Mouse (Mus musculus) hindbrain, embryonic 13.5 days (tissue): ENCODE data around the gene Slc35c1. TPM values are rescaled to one million over a fixed set of nuclear protein-coding genes. Genes with fewer than 3 reads are reported as not detected.
"Not testable (repeated sequence)": the region's sequence is repeated elsewhere in the genome, so short reads cannot be mapped to it uniquely, and the experiment has no call there.

ENCODE experiments used
- ATAC-seq: fragments of 200-750 bp; cut with Nextera tagmentation; 2 replicates; pipeline ENCODE4 v1.8.0; 2017; ENCODE audit warnings: moderate TSS enrichment; ENCODE audit not compliant: low FRiP score
- H3K27ac ChIP-seq: fragments of 300-500 bp; sonication (generic); 2 replicates; pipeline ENCODE4 v1.5.1; 2015; ENCODE audit warnings: inconsistent platforms, mild to moderate bottlenecking, moderate library complexity
- H3K27me3 ChIP-seq: fragments of 300-500 bp; sonication (generic); 2 replicates; pipeline ENCODE4 v1.6.1; 2015; ENCODE audit warnings: mild to moderate bottlenecking, inconsistent platforms
- H3K36me3 ChIP-seq: fragments of 300-500 bp; sonication (generic); 2 replicates; pipeline ENCODE4 v1.6.1; 2015; ENCODE audit warnings: mild to moderate bottlenecking, inconsistent platforms
- H3K4me1 ChIP-seq: fragments of 300-500 bp; sonication (generic); replicated peaks from 2 replicates; pipeline ENCODE4 v1.6.1; 2015; ENCODE audit warnings: inconsistent platforms
- H3K4me2 ChIP-seq: fragments of 300-500 bp; sonication (generic); 2 replicates; pipeline ENCODE4 v1.6.1; 2015; ENCODE audit warnings: inconsistent platforms, mild to moderate bottlenecking, moderate library complexity
- H3K4me3 ChIP-seq: fragments of 300-500 bp; sonication (generic); 2 replicates; pipeline ENCODE4 v1.5.1; 2015; ENCODE audit warnings: mild to moderate bottlenecking, inconsistent platforms
- H3K9ac ChIP-seq: fragments of 300-500 bp; sonication (generic); 2 replicates; pipeline ENCODE4 v1.6.1; 2015; ENCODE audit warnings: mild to moderate bottlenecking, inconsistent platforms
- H3K9me3 ChIP-seq: fragments of 300-500 bp; sonication (generic); 2 replicates; pipeline ENCODE4 v1.6.1; 2016; ENCODE audit warnings: inconsistent platforms
- WGBS: fragments of 180-500 bp; shearing (Covaris S2); methylation state at CpG from one replicate; pipeline ENCODE4 v1.1.7; 2015; 5-methylcytosine and 5-hydroxymethylcytosine counted together
- polyA plus RNA-seq: library from polyadenylated mRNA; unstranded; fragments of >200 nt; fragmentation: Nextera tagmentation; extraction: Ambion mirVana; gene quantifications from 2 replicates; pipeline ENCODE4 v1.2.1, GENCODE M21; 2015

Gene Slc35c1
- polyA plus RNA-seq, 1 experiment from 2014 or later: 10.5 TPM

GRCm38 (mm10) chr2:92486911-92487310, 26.6 kb upstream of the Slc35c1 start:
- WGBS: 56% methylated on average over 2 of the region's 2 CpGs
- no peak for ATAC-seq

GRCm38 (mm10) chr2:92486403-92486802, 26.1 kb upstream of the Slc35c1 start:
- Histone ChIP-seq H3K27ac (no peak overlapping the region), H3K36me3 (no peaks in the 10 kb centered on the region), H3K27me3 (peaks cover 43% of the 10 kb centered on the region), H3K4me2 (peak overlapping the region; percentile 13; the same call in 1 of the 2 replicates), H3K9me3 (no peaks in the 10 kb centered on the region), H3K4me1 (peaks cover 21% of the 10 kb centered on the region), H3K9ac (no peak overlapping the region), H3K4me3 (no peak overlapping the region)
- 2% methylated on average over 11 of the region's 11 CpGs for WGBS
- no peak for ATAC-seq

More at GRCm38 (mm10) chr2:92486911-92487310, 26.6 kb upstream of the Slc35c1 start:
- Histone ChIP-seq H3K27ac (no peak overlapping the region), H3K9me3 (no peaks in the 10 kb centered on the region), H3K4me1 (peaks cover 24% of the 10 kb centered on the region), H3K27me3 (peaks cover 41% of the 10 kb centered on the region), H3K4me2 (no peak overlapping the region), H3K4me3 (no peak overlapping the region), H3K36me3 (no peaks in the 10 kb centered on the region), H3K9ac (no peak overlapping the region)

- H3K36me3 ChIP-seq: no peaks in the 10 kb centered on the region
- H3K4me2 ChIP-seq: peak overlapping the region; percentile 13; the same call in 1 of the 2 replicates
These were observed 25.4 kb upstream of the Slc35c1 start for GRCm38 (mm10) chr2:92485640-92486295.

GRCm38 (mm10) chr2:92484256-92485025, 24.1 kb upstream of the Slc35c1 start:
- ATAC-seq: no peak
- Histone ChIP-seq H3K36me3 (no peaks in the 10 kb centered on the region), H3K27ac (no peak overlapping the region), H3K4me3 (peak overlapping the region; percentile 11; the same call in 1 of the 2 replicates), H3K4me2 (peak overlapping the region; percentile 38), H3K4me1 (peaks cover 21% of the 10 kb centered on the region), H3K27me3 (peaks cover 43% of the 10 kb centered on the region), H3K9ac (no peak overlapping the region), H3K9me3 (no peaks in the 10 kb centered on the region)
- WGBS: 38% methylated on average over 23 of the region's 23 CpGs

More at GRCm38 (mm10) chr2:92485640-92486295, 25.4 kb upstream of the Slc35c1 start:
- ATAC-seq: peak; percentile 47
- Histone ChIP-seq H3K4me3 (no peak overlapping the region), H3K9me3 (no peaks in the 10 kb centered on the region), H3K27ac (no peak overlapping the region), H3K9ac (no peak overlapping the region), H3K4me1 (peaks cover 21% of the 10 kb centered on the region), H3K27me3 (peaks cover 43% of the 10 kb centered on the region)
- 8% methylated on average over 15 of the region's 15 CpGs for WGBS

GRCm38 (mm10) chr2:92483505-92483904, 23.2 kb upstream of the Slc35c1 start:
- no peak for ATAC-seq

GRCm38 (mm10) chr2:92482551-92482950, 22.2 kb upstream of the Slc35c1 start:
- Histone ChIP-seq H3K27me3 (peaks cover 43% of the 10 kb centered on the region), H3K4me3 (no peak overlapping the region), H3K4me1 (peaks cover 21% of the 10 kb centered on the region), H3K9ac (no peak overlapping the region), H3K27ac (no peak overlapping the region), H3K36me3 (no peaks in the 10 kb centered on the region), H3K4me2 (no peak overlapping the region), H3K9me3 (no peaks in the 10 kb centered on the region)
- no peak for ATAC-seq
- WGBS: 68% methylated on average over 1 of the region's 1 CpGs

More at GRCm38 (mm10) chr2:92483505-92483904, 23.2 kb upstream of the Slc35c1 start:
- Histone ChIP-seq H3K9ac (no peak overlapping the region), H3K27me3 (peaks cover 43% of the 10 kb centered on the region), H3K36me3 (no peaks in the 10 kb centered on the region), H3K9me3 (no peaks in the 10 kb centered on the region), H3K4me2 (no peak overlapping the region), H3K27ac (no peak overlapping the region), H3K4me1 (peaks cover 21% of the 10 kb centered on the region), H3K4me3 (no peak overlapping the region)
- 57% methylated on average over 5 of the region's 5 CpGs for WGBS

GRCm38 (mm10) chr2:92478313-92478688, 18.0 kb upstream of the Slc35c1 start:
- 90% methylated on average over 4 of the region's 4 CpGs for WGBS
- no peaks in the 10 kb centered on the region for H3K4me1 ChIP-seq
- no peaks in the 10 kb centered on the region for H3K36me3 ChIP-seq

GRCm38 (mm10) chr2:92477672-92478312, 17.5 kb upstream of the Slc35c1 start:
- Histone ChIP-seq H3K36me3 (no peaks in the 10 kb centered on the region), H3K9me3 (no peaks in the 10 kb centered on the region), H3K4me3 (no peak overlapping the region), H3K4me1 (no peaks in the 10 kb centered on the region), H3K9ac (no peak overlapping the region), H3K27ac (no peak overlapping the region), H3K27me3 (peaks cover 8% of the 10 kb centered on the region), H3K4me2 (no peak overlapping the region)
- 71% methylated on average over 12 of the region's 12 CpGs for WGBS
- no peak for ATAC-seq

More at GRCm38 (mm10) chr2:92478313-92478688, 18.0 kb upstream of the Slc35c1 start:
- Histone ChIP-seq H3K4me3 (no peak overlapping the region), H3K4me2 (no peak overlapping the region), H3K9ac (no peak overlapping the region), H3K9me3 (no peaks in the 10 kb centered on the region), H3K27ac (no peak overlapping the region), H3K27me3 (peaks cover 13% of the 10 kb centered on the region)
- no peak for ATAC-seq

- H3K4me3 ChIP-seq, H3K27me3 ChIP-seq, H3K27ac ChIP-seq, H3K9ac ChIP-seq, H3K9me3 ChIP-seq, H3K36me3 ChIP-seq, H3K4me2 ChIP-seq, ATAC-seq, H3K4me1 ChIP-seq: not testable (repeated sequence)
- WGBS: 84% methylated on average over 7 of the region's 7 CpGs
These were observed 16.2 kb upstream of the Slc35c1 start for GRCm38 (mm10) chr2:92476580-92476979.

- H3K36me3 ChIP-seq: no peaks in the 10 kb centered on the region
- no peak overlapping the region for H3K27ac ChIP-seq
- H3K4me3 ChIP-seq: no peak overlapping the region
- 68% methylated on average over 2 of the region's 2 CpGs for WGBS
- no peak for ATAC-seq
- H3K9ac ChIP-seq: no peak overlapping the region
- H3K27me3 ChIP-seq: no peaks in the 10 kb centered on the region
- H3K4me1 ChIP-seq: no peaks in the 10 kb centered on the region
- no peaks in the 10 kb centered on the region for H3K9me3 ChIP-seq
- no peak overlapping the region for H3K4me2 ChIP-seq
These were observed 15.4 kb upstream of the Slc35c1 start for GRCm38 (mm10) chr2:92475711-92476110.

- no peak for ATAC-seq
- no peaks in the 10 kb centered on the region for H3K4me1 ChIP-seq
- no peaks in the 10 kb centered on the region for H3K27me3 ChIP-seq
- no peaks in the 10 kb centered on the region for H3K36me3 ChIP-seq
- no peak overlapping the region for H3K9ac ChIP-seq
- no peak overlapping the region for H3K27ac ChIP-seq
- WGBS: 85% methylated on average over 3 of the region's 3 CpGs
- no peak overlapping the region for H3K4me2 ChIP-seq
- no peaks in the 10 kb centered on the region for H3K9me3 ChIP-seq
- H3K4me3 ChIP-seq: no peak overlapping the region
These were observed 14.6 kb upstream of the Slc35c1 start for GRCm38 (mm10) chr2:92474920-92475319.

- H3K4me2 ChIP-seq: no peak overlapping the region
- H3K27ac ChIP-seq: no peak overlapping the region
- H3K4me1 ChIP-seq: no peaks in the 10 kb centered on the region
- WGBS: 86% methylated on average over 12 of the region's 12 CpGs
- H3K4me3 ChIP-seq: no peak overlapping the region
- no peaks in the 10 kb centered on the region for H3K27me3 ChIP-seq
- H3K9ac ChIP-seq: no peak overlapping the region
- no peaks in the 10 kb centered on the region for H3K36me3 ChIP-seq
- H3K9me3 ChIP-seq: no peaks in the 10 kb centered on the region
- no peak for ATAC-seq
These were observed 11.7 kb upstream of the Slc35c1 start for GRCm38 (mm10) chr2:92471886-92472670.
